Mouse (Mus musculus) gastrocnemius, postnatal 4 days (tissue): Measurements from ENCODE around the gene Desi1. TPM values are rescaled to one million over a fixed set of nuclear protein-coding genes. Genes with fewer than 3 reads are reported as not detected.
"Not testable (repeated sequence)": the region's sequence is repeated elsewhere in the genome, so short reads cannot be mapped to it uniquely, and the experiment has no call there.

Experiments used
- DNase-seq, 2 experiments: peaks; one replicate each; pipeline ENCODE4 v3.0.0; 2021 to 2022; ENCODE audit warnings: low spot score in 2 of 2, mixed read lengths in 2 of 2
- total RNA-seq, 2 experiments: library from RNA; stranded (reverse); gene quantifications; 2 replicates each; pipeline ENCODE4 v1.2.3; 2021

Gene Desi1
- total RNA-seq, 2 experiments from 2014 or later, result 21.9 to 23.9 TPM

DNA sequence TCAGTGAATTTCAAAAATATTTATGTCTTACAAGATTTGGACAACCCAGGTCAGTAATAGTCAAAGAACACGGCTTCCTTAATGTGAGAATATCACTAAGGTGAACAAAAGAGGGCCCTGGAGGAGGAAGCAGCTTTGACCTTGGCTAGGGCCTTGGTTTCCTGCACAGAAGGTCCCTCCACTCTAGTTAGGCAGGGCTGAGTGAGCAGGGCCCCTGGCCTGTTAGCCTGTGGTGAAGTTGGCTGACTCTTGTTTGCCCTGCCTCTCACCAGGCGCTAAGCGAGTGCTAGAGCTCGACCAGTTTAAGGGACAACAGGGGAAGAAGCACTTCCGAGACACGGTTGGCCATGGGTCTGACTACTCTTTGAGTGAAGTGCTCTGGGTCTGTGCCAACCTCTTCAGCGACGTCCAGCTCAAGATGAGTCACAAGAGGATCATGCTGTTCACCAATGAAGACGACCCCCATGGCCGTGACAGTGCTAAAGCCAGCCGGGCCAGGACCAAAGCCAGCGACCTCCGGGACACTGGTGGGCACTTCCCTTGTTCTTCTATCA, 11.1 kb downstream of the Desi1 start:
- no peak for DNase-seq

DNA sequence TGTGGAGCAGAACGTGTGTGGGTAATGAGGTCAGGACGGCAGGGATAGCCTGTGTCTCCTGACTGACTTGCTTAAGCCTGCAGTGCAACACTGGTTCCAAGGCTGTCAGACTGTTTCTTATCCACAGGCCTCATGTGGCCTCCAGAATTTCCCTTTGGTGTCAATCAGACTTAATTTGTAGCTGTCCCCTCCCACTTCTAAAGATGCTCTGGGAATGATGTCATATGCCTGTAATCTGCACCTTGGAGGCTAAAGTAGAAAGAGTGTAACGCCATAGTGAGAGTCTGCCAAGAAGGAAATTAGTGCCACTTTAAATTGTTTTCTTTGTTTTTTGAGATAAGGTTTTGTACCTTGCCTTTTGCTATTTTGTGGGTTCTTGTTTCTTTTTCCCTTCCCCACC, 14.4 kb downstream of the Desi1 start:
- no peak for DNase-seq

DNA sequence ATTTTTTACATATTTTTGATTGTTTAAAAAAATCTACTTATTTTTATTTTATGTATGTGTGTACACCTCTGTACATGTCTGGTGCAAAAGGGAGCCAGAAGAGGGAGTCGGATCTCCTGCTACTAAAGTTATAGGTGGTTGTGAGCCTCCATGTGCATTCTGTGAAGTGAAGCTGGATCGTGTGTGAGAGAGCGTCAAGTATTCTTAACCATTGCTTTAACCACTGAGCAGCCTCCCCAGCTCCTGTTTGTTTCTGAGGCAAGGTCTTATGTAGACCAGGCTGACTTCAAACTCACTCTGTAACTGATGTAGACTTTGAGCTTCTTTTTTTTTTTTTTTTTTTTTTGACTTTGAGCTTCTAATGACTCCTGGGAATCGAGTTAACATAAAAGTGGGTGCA, 16.2 kb downstream of the Desi1 start:
- no peak for DNase-seq

DNA sequence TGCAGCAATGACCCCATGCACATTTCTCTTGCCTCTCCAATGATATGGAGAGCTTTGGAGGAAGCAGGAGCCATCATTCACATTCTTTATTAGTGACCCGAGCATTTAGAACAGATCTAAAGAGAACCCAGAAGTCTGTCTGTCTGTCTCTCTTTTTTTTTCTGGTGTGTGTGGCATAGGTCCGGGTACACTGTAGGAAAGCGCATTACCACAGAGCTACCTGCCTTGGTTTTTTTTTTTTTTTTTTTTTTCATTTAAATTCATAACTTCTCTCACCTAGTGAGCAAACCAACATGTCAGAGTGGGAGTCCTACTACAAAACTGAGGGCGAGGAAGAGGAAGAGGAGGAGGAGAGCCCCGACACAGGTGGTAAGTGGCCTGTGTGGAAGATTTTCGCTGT, 16.8 kb downstream of the Desi1 start:
- DNase-seq, result no peak

DNA sequence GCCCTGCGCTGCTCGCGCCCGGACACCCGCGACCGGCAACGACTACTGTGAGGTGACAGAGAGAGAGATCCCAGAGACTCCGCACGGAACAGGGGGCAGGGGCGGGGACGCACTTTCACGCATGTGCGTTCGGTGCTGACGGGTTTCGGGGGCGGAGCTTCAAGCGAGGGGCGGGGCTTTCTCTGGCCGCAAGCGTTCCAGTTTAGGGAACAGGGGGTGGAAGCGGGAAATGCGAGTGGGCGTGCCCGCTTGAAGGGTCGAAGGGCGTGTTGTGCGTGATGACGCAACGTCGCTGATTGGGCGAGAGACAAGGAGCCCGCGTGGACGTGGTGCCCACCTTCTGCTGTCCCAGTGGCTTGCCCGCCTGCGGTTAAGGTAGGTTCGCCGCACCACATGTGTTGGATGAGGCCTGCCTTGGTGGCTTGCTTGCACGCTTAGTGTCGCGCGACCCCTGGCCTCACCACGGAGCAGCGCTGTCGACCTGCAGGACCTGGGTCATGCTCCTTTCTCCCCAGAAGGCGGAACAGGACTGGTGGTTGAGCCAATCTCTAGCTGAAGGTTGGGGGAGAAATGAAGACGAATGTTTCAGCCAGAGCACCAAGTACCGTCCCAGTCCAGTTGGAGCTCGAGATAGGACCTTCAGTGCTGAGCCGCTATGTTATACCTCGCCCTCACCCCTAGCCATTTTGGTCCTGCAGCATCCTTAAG, 17.4 kb downstream of the Desi1 start:
- DNase-seq, result peak; percentile 98 to 100

DNA sequence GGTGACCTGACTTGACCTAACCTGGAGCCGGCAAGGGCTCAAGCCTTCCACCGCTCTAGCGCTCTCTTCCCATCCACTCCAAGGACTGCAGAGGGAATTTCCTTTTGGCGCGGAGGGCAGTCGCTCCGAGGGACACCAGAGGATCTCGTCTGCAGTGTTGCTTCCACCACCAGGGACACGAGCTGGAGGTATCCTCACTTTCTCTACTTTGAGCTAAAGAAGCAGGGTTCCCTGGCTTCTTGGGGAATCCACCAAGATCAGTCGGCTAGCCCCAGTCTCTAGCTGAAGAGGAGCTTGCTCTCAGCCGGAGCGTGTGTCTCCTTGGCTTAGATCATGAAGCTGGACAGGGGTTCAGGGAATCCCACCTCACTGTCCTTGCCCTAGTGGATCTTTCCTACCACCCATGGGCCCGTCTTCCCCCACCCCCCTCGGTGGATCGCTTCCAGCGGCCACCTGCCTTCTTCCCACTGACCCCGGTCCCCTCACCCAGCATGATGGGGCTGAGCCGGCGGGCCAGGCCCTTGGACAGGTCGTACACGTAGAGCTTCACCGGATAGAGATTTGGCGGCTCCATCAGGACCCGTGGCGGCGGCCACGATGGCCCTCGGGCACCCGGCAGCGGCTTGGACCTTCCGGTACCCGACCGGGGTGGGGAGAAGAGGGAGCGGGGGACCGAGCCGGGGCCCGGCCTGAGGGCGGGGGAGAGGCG, 18.1 kb downstream of the Desi1 start:
- DNase-seq, result peak in 1 of 2 experiments; percentile 24

DNA sequence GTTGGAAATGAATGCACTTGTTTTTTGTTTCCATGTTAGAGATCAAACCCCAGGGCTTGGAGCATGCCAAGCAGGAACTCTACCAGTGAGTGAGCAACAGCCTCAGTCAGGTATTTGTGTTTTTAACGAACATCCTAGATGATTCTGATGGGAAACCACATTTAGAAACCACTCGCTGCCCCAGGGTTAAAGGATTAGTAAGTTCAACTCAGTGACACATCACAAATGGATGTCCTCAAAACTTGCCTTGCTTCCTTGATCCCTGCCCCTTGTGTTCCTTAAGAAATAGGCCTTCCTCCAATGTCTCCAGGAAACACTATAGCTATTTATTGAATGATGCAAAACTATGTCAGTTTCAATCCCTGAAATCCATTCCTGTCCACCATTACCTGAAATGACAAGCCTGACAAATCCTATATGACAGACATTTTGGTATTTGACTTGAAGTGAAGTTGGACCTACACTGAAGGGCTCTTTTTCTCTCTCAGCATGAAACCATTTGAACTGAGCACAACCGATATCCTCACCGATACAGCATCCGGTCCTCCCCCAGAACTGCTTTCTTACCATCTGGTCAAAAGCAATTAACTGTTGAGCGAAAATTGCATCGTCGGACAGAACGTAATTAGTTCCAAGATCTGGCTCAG, 18.8 kb downstream of the Desi1 start:
- DNase-seq, result no peak

DNA sequence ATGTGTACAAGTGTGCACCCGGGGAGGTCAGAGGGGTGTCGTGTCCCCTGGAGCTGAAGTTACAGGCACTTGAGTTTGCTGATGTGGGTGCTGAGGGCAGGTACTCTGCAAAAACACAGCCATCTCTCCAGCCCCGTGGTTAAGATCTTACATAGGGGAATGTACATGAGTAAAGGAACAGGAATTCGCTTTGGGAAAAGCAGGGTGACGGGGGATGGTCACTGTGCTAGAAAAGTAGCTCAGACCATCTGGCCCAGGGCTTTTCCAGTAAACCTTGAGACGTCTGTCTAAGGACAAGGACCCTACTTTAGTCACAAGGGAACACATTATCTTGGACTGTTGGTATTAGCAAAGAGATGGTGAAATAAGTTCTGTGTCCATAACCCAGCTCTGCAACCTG, 21.7 kb downstream of the Desi1 start:
- no peak for DNase-seq

DNA sequence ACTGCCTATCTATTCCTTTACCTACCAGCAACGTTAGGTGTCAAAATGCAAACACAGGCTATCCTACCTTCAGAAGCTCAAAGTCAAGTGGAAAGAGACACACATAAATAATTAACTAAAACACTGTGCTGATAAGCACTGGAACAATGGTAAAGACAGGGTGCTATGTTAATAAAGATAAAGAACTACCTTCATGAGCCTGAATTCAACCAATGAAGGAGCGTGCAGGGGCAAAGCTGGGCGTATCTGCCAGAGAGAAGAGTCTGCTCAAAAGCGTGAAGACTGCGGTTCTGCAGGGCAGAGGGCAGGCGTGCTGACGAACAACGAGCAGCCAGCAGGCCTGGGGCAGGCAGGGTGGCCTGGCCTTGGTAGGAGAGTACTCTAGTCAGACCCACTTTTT, 29.4 kb downstream of the Desi1 start:
- DNase-seq, result no peak

DNA sequence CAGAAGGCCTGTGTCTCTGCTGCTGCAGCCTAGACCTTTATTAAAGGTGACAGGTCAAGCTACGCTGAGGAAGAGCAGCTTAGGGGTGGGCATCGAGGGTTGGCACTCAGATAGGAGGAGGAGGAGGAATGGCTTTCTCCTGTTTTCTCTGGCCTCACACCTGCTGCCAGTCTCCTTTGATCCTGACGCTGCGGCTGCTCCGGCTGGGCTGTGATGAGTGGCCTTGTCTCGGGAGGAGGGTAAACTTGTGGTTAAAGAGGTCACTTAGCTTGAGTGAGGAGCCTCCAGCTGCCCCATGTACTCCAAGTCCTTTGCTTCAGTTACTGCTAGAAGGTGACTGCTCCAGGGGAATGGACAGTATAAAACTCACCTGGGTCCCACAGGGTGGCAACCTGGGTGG, 39.7 kb downstream of the Desi1 start:
- no peak for DNase-seq

DNA sequence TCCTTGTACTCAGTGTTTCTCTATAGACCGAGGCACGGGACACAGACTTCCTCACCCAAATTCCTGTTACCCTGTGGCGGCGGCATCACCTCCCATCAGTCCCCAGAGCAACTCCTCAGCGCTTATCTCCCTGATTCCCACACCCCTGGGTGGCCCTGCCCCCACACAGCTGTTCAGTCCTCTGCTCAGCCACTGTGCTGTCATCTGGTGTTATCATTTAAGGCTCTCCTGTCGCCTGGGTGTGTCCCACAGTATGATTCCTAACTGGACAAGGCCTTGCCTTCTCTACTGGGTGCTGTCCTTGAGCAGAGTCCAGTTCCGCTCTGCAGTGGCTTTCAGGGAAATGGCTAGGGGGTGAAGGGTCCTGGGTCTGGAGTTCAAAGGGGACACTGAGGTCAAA, 43.1 kb downstream of the Desi1 start:
- no peak for DNase-seq

DNA sequence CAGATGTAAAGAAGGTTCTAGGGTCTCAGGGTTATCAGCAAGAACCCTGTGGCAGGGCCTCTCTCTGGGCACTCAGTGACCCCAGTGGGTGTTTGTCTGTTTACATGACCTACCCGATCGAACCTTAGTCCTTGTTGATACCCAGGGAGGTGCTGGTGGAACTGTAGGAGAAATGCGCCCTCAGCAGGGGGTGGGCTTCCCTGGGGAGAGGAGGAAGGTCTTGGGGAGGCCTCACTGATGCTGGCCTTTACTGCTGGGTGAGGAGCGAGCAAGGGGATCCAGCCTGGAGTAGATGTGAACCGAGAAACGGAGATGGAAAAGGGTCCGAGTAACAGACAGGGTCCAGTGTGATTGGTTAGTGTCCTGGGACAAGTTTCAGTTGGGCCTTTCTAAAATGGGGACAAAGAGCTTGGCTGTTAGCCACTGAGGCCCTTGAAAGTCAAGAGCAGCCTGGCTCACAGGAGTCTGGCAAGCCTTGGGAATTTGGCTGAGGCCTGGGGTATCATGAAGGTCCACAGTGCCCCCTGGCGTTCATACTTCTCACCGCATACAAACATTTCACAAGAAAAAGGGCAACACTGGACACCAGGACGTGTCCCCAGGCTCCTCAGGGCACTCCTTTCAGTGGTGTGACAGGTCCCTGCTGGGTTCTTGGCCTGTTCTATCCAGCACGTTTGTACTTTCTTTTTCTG, 44.1 kb downstream of the Desi1 start:
- DNase-seq, result peak; percentile 78 to 89

DNA sequence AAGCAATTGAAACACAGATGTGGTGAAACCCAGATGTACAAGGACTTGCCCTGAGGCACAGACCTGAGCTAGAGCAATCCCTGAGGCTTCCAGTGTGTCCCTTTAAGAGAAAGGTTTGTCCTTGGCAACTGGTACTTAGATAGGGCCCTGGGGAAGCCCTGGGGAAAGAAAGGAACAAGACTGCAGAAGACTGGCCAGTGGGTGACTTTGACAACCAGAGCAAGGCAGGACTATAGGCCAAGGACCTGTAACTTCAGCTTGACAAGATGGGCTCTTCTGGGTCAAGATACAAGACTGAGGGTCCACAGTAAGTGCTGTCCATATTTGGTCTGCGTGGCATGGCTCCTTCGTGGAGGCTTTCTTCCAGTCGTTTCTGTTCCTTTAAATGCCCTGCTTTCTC, 46.0 kb downstream of the Desi1 start, which contains the start of gene Xrcc6:
Xrcc6 (plus strand) TSS at position 190 of the 400 bp plus-strand sequence.
- DNase-seq, result no peak

DNA sequence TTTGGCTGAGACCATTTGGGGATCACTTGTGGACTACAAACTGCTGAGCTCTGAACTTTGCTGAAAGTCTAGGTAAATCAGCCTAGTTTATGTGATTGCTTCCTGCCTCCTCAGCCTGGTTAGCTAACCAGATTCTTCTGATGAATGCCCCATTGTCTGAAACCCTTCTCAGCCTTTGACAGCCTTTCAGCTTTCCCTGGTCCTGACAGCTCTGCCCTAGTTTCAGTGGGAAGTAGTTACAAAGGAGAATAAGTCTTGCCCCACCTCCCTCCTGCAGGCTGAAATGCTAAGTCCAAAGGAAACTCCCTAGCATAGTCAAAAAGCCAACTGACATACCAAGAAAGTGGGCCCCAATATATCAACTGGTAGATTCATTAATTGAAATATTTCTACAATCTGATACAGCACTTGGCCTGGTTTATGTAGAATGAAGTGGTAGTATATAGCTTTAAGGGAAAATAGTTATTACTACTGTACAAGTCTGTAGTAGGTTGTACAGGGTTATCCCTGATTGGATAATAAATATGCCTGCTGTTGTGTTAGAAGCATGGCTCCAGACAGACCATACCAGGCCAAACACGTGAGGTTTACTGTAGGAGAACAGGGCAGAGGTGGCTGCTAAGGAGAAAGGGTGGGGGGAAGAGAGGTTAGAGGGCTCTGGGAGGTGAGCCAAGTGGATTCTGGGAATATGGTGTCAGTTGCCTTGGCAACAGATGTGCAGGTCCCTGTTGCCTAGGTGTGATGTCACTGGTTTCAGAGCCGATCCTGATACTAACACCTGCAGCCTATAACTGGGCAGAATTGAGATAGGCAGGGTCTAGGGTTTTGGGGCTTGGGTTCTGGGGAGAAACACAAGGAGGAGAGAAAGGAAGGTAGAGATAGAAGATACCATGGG, 48.1 kb downstream of the Desi1 start:
- DNase-seq, result no peak

DNA sequence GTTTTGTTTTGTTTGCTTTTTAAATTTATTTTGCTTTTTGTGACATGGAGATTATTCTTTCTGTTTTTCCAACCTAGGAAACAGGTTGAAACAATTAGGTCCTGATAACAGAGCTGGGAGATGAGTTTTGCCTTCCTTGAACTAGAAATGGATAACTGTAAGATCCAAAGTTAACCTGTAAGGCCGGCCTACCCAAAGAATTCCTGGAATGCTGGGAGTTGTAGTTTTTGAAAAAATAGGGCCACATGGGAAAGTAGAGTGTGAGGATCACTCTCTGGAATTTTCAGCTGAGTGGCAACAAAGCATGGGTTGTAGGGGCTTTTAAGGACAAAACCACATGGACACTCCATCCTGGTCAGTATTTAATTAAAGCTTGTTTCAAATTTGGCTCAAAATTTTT, 51.5 kb downstream of the Desi1 start:
- no peak for DNase-seq

DNA sequence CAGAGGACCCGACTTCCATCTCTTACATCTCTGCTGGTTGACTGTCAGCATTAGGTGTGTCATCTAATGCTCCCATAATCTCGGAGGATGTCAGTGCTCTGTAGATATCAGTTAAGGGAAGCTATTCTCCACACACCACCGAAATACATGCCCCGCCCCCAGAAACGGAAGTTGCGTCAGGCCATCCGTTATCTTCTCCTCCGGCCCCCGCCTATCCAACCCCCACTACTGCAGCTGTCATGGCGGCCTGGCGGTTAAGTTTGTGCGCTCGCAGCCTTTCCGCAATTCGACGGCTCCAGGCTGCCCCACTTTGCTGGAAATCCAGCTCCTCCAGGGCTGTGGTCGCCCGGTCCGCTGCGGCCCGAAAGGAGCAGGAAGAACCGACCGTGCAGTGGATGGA, 53.3 kb downstream of the Desi1 start, which contains the start of gene 1700029P11Rik:
1700029P11Rik (plus strand) TSS at position 220 of the 400 bp plus-strand sequence.
- no peak for DNase-seq

DNA sequence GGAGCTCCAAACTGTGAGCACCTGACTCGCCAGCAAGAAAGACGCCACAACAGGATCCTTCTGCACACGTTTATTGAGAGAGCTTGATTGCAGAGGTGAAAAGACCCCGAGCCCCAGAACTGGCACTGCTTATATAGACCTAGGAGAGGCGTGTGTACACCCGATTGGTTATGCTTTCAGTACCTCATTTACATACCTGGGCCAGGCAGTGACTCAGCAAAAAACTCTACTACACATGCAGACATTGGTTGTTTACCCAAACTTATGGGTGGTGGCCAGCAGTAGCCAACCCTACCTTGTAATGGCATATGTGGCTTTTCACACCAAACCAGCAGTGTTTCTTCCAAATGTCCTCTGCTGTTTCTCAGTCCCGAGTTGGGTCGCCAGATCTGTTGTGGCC, 58.5 kb downstream of the Desi1 start:
- not testable (repeated sequence) for DNase-seq

DNA sequence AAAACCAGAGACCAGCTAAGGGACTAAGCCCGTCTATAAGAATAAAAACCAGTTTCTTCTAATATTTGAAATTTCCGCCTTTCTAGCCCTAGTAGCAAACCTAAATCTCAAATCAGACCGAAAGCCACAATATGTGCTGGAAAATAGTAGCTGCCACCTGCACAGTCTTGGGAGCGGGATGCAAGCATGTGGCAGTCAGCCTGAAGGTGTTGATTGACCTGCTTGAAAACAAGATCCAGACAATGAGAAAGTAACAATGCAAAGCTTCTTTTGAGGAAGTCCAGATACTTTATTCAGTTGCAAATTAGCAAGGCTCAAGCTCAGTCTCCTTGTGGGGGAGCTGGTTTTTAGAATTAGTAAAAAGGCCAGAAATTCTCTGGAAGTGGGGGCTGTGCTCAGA, 63.2 kb downstream of the Desi1 start:
- DNase-seq, result not testable (repeated sequence)

DNA sequence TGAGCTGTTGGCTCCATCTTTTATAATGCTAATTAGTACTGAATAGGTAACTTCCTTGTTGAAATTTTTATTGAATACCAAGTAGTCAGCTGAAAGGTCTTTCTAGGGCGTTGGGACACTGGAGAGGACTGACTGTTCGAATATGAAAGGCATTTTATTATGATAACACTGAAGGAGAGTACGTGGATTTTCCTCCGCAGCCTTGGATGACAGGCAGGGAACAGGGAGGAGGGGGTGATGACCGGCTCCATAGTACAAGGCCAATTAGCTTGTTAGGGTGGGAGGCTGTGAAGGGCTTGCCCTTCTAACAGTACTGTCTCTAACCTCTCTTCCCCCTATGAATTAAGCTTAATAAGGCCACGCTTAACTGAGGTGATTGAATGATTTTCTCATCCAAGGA, 64.0 kb downstream of the Desi1 start:
- not testable (repeated sequence) for DNase-seq

DNA sequence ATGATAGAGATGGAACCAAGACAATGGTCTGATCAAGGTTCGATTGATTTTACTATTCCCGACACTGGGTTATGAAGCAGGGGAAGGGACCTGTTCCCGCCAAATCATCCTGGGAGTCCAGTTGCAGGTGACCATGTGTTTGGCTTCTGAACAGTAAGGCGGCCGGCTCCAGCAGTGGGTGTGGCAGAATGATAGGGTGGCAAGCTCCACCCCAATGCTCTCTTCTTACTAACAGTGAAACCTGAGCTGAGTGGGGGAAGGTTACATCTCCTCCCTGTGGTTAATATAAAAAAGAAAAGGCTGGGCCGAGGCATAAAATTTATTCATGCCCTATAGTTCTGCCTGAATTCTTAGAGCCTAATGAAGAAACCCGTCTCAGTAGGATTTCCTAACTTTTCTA, 64.5 kb downstream of the Desi1 start:
- DNase-seq, result no peak
